7 mouse cellular contexts compared by ENCODE assay signal in the genomic region with DNA sequence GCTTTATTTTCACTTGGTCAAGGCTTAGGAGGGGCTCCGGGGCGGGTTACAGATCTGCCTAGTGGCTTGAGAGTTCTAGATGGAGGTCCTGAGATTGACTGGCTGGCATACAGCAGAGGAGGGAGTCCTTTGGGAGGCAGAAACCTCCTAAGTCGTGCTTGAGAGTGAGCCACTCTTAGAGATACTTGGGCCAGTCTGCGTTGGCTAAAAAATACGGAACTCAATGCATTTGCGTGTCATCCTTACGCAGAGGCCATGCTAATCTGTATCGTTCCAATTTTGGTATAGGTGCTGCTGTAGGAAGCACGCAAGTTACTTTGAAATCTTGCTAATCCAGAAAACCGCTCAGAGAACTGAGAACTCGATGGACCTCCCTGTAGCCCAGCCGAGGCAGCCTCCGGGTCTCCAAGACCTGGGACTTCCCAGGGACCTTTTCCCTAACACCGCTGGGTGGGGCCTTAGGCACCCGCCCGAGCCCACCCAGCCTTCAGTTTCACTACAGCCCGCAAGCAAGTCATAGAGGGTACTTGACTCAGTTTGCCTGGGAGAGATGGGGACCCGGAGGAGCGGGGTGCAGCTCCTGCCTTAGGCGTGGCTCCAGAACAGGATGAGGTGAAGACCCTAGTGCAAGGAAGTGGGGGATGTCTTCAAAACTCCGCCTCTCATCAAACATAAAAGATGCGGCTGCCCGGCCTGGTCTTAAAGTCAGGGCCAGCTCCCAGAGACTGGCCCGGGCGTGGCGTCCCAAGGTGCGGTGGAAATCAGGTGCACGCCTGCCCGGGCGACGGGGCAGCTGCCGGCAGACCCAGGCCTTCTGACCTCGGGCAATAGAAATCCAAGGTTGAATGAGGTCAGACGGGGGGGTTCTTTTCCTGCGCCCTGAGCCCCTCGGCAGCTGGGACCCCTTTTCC. TPM values are rescaled to one million over a fixed set of nuclear protein-coding genes. Genes with fewer than 3 reads are reported as not detected.
DNase-seq lines count a peak whose midpoint lies in the region; ATAC-seq and TF ChIP-seq lines count a peak whose summit lies in the region.

No protein-coding gene starts in this region.

- no peaks in the 10 kb centered on the region for H3K27me3 ChIP-seq in lung, postnatal 0 days (replicated peaks; ENCODE audit: insufficient read depth, low read length)
- H3K27me3 ChIP-seq in embryonic facial prominence, embryonic 15.5 days, result no peaks in the 10 kb centered on the region
- no peaks in the 10 kb centered on the region for H3K27me3 ChIP-seq in intestine, postnatal 0 days (replicated peaks; ENCODE audit: control insufficient read depth, insufficient read depth, low read length)
- no peaks in the 10 kb centered on the region for H3K27me3 ChIP-seq in neural tube, embryonic 12.5 days (replicated peaks)

- H3K4me3 ChIP-seq in lung, postnatal 0 days (ENCODE audit: low read depth, low read length), result peak overlapping the region; percentile 96
- peak overlapping the region; percentile 92 for H3K4me3 ChIP-seq in embryonic facial prominence, embryonic 15.5 days (replicated peaks)
- H3K4me3 ChIP-seq in intestine, postnatal 0 days (ENCODE audit: low read depth, low read length), result peak overlapping the region; percentile 77
- peak overlapping the region; percentile 85 for H3K4me3 ChIP-seq in neural tube, embryonic 12.5 days

- ATAC-seq in lung, postnatal 0 days, result no peak
- ATAC-seq in embryonic facial prominence, embryonic 15.5 days (ENCODE audit: insufficient number of reproducible peaks, low FRiP score, low TSS enrichment, low read depth), result no peak
- no peak for ATAC-seq in intestine, postnatal 0 days
- ATAC-seq in neural tube, embryonic 12.5 days (ENCODE audit: low FRiP score, low read depth), result no peak

- no peaks in the 10 kb centered on the region for H3K36me3 ChIP-seq in lung, postnatal 0 days (ENCODE audit: insufficient read depth, low read length)
- H3K36me3 ChIP-seq in embryonic facial prominence, embryonic 15.5 days, result no peaks in the 10 kb centered on the region
- no peaks in the 10 kb centered on the region; the same call in 1 of the 2 replicates for H3K36me3 ChIP-seq in intestine, postnatal 0 days (ENCODE audit: control insufficient read depth, insufficient read depth)
- no peaks in the 10 kb centered on the region; the same call in 1 of the 2 replicates for H3K36me3 ChIP-seq in neural tube, embryonic 12.5 days

- no peak for TF ChIP-seq CTCF in lung, postnatal 0 days (IDR thresholded peaks at IDR 0.05)
- TF ChIP-seq CTCF in intestine, postnatal 0 days (IDR thresholded peaks at IDR 0.05; ENCODE audit: low read depth), result no peak

- peak overlapping the region; percentile 97 for H3K27ac ChIP-seq in lung, postnatal 0 days (ENCODE audit: low read length)
- H3K27ac ChIP-seq in embryonic facial prominence, embryonic 15.5 days (replicated peaks), result peak overlapping the region; percentile 93
- peak overlapping the region; percentile 96 for H3K27ac ChIP-seq in intestine, postnatal 0 days (ENCODE audit: low read depth, low read length)
- H3K27ac ChIP-seq in neural tube, embryonic 12.5 days, result no peak overlapping the region

- H3K4me1 ChIP-seq in lung, postnatal 0 days (ENCODE audit: insufficient read depth, low read depth, low read length), result peaks cover 33% of the 10 kb centered on the region; the same call in 1 of the 2 replicates
- peaks cover 60% of the 10 kb centered on the region for H3K4me1 ChIP-seq in embryonic facial prominence, embryonic 15.5 days
- H3K4me1 ChIP-seq in intestine, postnatal 0 days (replicated peaks; ENCODE audit: control insufficient read depth, insufficient read depth, low read length), result peaks cover 18% of the 10 kb centered on the region
- peaks cover 28% of the 10 kb centered on the region for H3K4me1 ChIP-seq in neural tube, embryonic 12.5 days

- WGBS in lung, postnatal 0 days, result 4% methylated on average over 36 of the region's 36 CpGs
- 4% methylated on average over 36 of the region's 36 CpGs for WGBS in embryonic facial prominence, embryonic 15.5 days
- under 1% methylated on average over 36 of the region's 36 CpGs for WGBS in intestine, postnatal 0 days
- 5% methylated on average over 36 of the region's 36 CpGs for WGBS in neural tube, embryonic 12.5 days

- peak overlapping the region; percentile 77 for H3K4me2 ChIP-seq in lung, postnatal 0 days (replicated peaks; ENCODE audit: low read depth, low read length)
- peak overlapping the region; percentile 85 for H3K4me2 ChIP-seq in embryonic facial prominence, embryonic 15.5 days (replicated peaks)
- H3K4me2 ChIP-seq in intestine, postnatal 0 days (replicated peaks; ENCODE audit: low read depth), result peak overlapping the region; percentile 80
- H3K4me2 ChIP-seq in neural tube, embryonic 12.5 days (replicated peaks), result peak overlapping the region; percentile 93

- TF ChIP-seq EP300 in lung, postnatal 0 days (IDR thresholded peaks at IDR 0.05), result no peak

- H3K9ac ChIP-seq in lung, postnatal 0 days (replicated peaks; ENCODE audit: low read depth), result peak overlapping the region; percentile 97
- peak overlapping the region; percentile 91 for H3K9ac ChIP-seq in embryonic facial prominence, embryonic 15.5 days
- peak overlapping the region; percentile 78 for H3K9ac ChIP-seq in intestine, postnatal 0 days (ENCODE audit: low read depth, low read length)
- peak overlapping the region; percentile 73 for H3K9ac ChIP-seq in neural tube, embryonic 12.5 days

- H3K9me3 ChIP-seq in lung, postnatal 0 days (ENCODE audit: low read length), result no peaks in the 10 kb centered on the region
- H3K9me3 ChIP-seq in embryonic facial prominence, embryonic 15.5 days (replicated peaks), result no peaks in the 10 kb centered on the region
- H3K9me3 ChIP-seq in intestine, postnatal 0 days (ENCODE audit: control insufficient read depth), result no peaks in the 10 kb centered on the region
- H3K9me3 ChIP-seq in neural tube, embryonic 12.5 days, result no peaks in the 10 kb centered on the region

- peak; percentile 34 for DNase-seq in lung, postnatal 0 days (ENCODE audit: low spot score)
- DNase-seq in lung, postnatal 36 days, result no peak
- DNase-seq in layer of hippocampus, postnatal 14 days (ENCODE audit: low spot score in 2 of 2), result no peak
- DNase-seq in urinary bladder, postnatal 14 days (ENCODE audit: low spot score), result no peak

RNA-seq across cellular contexts. Expression of gene Myh9, which starts 1.3 kb away (rescaled TPM):
- polyA plus RNA-seq in lung, postnatal 0 days (2015; fragmentation: Nextera tagmentation; extraction: Ambion mirVana), result 59.3 and 67.3 TPM in 2 replicates
- 41.1 and 41.7 TPM in 2 replicates for polyA plus RNA-seq in embryonic facial prominence, embryonic 15.5 days (2015; fragmentation: Nextera tagmentation; extraction: Ambion mirVana)
- 25.7 and 27.7 TPM in 2 replicates for polyA plus RNA-seq in intestine, postnatal 0 days (2015; fragmentation: Nextera tagmentation; extraction: Ambion mirVana)
- 20.9 and 21.0 TPM in 2 replicates for polyA plus RNA-seq in neural tube, embryonic 12.5 days (2016; fragmentation: Nextera tagmentation; extraction: Ambion mirVana)
- total RNA-seq in layer of hippocampus, postnatal 14 days (2021), result 10 to 100 TPM; 80.9 to 86.7 TPM
